Mouse (Mus musculus) forebrain, embryonic 13.5 days (tissue): Measurements from ENCODE around the gene Trpm8. TPM values are rescaled to one million over a fixed set of nuclear protein-coding genes. Genes with fewer than 3 reads are reported as not detected.

ENCODE experiments used
- ATAC-seq: fragments of 200-750 bp; cut with Nextera tagmentation; 2 replicates; pipeline ENCODE4 v1.8.0; 2017
- H3K27ac ChIP-seq: fragments of 300-500 bp; sonication (generic); 2 replicates; pipeline ENCODE4 v1.5.1; 2015; ENCODE audit warnings: inconsistent platforms, mild to moderate bottlenecking, moderate library complexity
- H3K27me3 ChIP-seq: fragments of 300-500 bp; sonication (generic); 2 replicates; pipeline ENCODE4 v1.6.1; 2015; ENCODE audit warnings: mild to moderate bottlenecking, inconsistent platforms
- H3K36me3 ChIP-seq: fragments of 300-500 bp; sonication (generic); 2 replicates; pipeline ENCODE4 v1.6.1; 2015; ENCODE audit warnings: mild to moderate bottlenecking, inconsistent platforms; ENCODE audit not compliant: poor library complexity, severe bottlenecking
- H3K4me1 ChIP-seq: fragments of 300-500 bp; sonication (generic); 2 replicates; pipeline ENCODE4 v1.6.1; 2015; ENCODE audit warnings: inconsistent platforms
- H3K4me2 ChIP-seq: fragments of 300-500 bp; sonication (generic); 2 replicates; pipeline ENCODE4 v1.6.1; 2015; ENCODE audit warnings: inconsistent platforms, mild to moderate bottlenecking, moderate library complexity
- H3K4me3 ChIP-seq: fragments of 300-500 bp; sonication (generic); 2 replicates; pipeline ENCODE4 v1.5.1; 2015; ENCODE audit warnings: mild to moderate bottlenecking, inconsistent platforms
- H3K9ac ChIP-seq: fragments of 300-500 bp; sonication (generic); 2 replicates; pipeline ENCODE4 v1.6.1; 2015; ENCODE audit warnings: mild to moderate bottlenecking, inconsistent platforms
- H3K9me3 ChIP-seq: fragments of 300-500 bp; sonication (generic); replicated peaks from 2 replicates; pipeline ENCODE4 v1.6.1; 2016; ENCODE audit warnings: inconsistent platforms
- WGBS: fragments of 180-500 bp; shearing (Covaris S2); methylation state at CpG from one replicate; pipeline ENCODE4 v1.1.7; 2015; 5-methylcytosine and 5-hydroxymethylcytosine counted together
- polyA plus RNA-seq: library from polyadenylated mRNA; unstranded; fragments of >200 nt; fragmentation: Nextera tagmentation; extraction: Ambion mirVana; gene quantifications from 2 replicates; pipeline ENCODE4 v1.2.1, GENCODE M21; 2015

The Trpm8 gene
- polyA plus RNA-seq, 1 experiment from 2014 or later = 0.06 TPM

GRCm38 (mm10) chr1:88318531-88319060 is 41.1 kb downstream of the Trpm8 start:
- no peak for ATAC-seq
- 76% methylated on average over 6 of the region's 6 CpGs for WGBS
- Histone ChIP-seq H3K9me3 (no peaks in the 10 kb centered on the region), H3K4me1 (no peaks in the 10 kb centered on the region), H3K36me3 (no peaks in the 10 kb centered on the region), H3K27ac (no peak overlapping the region), H3K4me2 (no peak overlapping the region), H3K9ac (no peak overlapping the region), H3K27me3 (no peaks in the 10 kb centered on the region), H3K4me3 (no peak overlapping the region)

- Histone ChIP-seq H3K27me3 (no peaks in the 10 kb centered on the region), H3K9me3 (no peaks in the 10 kb centered on the region), H3K4me1 (no peaks in the 10 kb centered on the region), H3K4me3 (no peak overlapping the region), H3K9ac (no peak overlapping the region), H3K36me3 (no peaks in the 10 kb centered on the region), H3K4me2 (no peak overlapping the region), H3K27ac (no peak overlapping the region)
- no peak for ATAC-seq
- WGBS = 80% methylated on average over 7 of the region's 7 CpGs
Observed at GRCm38 (mm10) chr1:88320821-88321395, 43.4 kb downstream of the Trpm8 start.

GRCm38 (mm10) chr1:88322146-88322545 is 44.7 kb downstream of the Trpm8 start:
- Histone ChIP-seq H3K36me3 (no peaks in the 10 kb centered on the region), H3K4me1 (no peaks in the 10 kb centered on the region), H3K4me3 (no peak overlapping the region), H3K9me3 (no peaks in the 10 kb centered on the region), H3K4me2 (no peak overlapping the region), H3K27ac (no peak overlapping the region), H3K9ac (no peak overlapping the region), H3K27me3 (no peaks in the 10 kb centered on the region)
- ATAC-seq = no peak

- Histone ChIP-seq H3K4me2 (no peak overlapping the region), H3K4me3 (no peak overlapping the region), H3K27ac (no peak overlapping the region), H3K9me3 (no peaks in the 10 kb centered on the region), H3K36me3 (no peaks in the 10 kb centered on the region), H3K9ac (no peak overlapping the region), H3K4me1 (no peaks in the 10 kb centered on the region), H3K27me3 (no peaks in the 10 kb centered on the region)
- no peak for ATAC-seq
- 89% methylated on average over 3 of the region's 3 CpGs for WGBS
Observed at GRCm38 (mm10) chr1:88323101-88323500, 45.6 kb downstream of the Trpm8 start.

- H3K4me3 ChIP-seq = no peak overlapping the region
- H3K9me3 ChIP-seq = no peaks in the 10 kb centered on the region
- H3K27me3 ChIP-seq = no peaks in the 10 kb centered on the region
- H3K27ac ChIP-seq = no peak overlapping the region
- no peak overlapping the region for H3K4me2 ChIP-seq
- H3K36me3 ChIP-seq = no peaks in the 10 kb centered on the region
- WGBS = 79% methylated on average over 9 of the region's 9 CpGs
- no peak for ATAC-seq
- H3K9ac ChIP-seq = no peak overlapping the region
- no peaks in the 10 kb centered on the region for H3K4me1 ChIP-seq
Observed at GRCm38 (mm10) chr1:88339481-88339880, 62.0 kb downstream of the Trpm8 start.

GRCm38 (mm10) chr1:88342615-88343014 is 65.2 kb downstream of the Trpm8 start:
- H3K9ac ChIP-seq = no peak overlapping the region
- no peaks in the 10 kb centered on the region for H3K36me3 ChIP-seq
- H3K4me1 ChIP-seq = peaks cover 3% of the 10 kb centered on the region; the same call in 1 of the 2 replicates
- no peaks in the 10 kb centered on the region for H3K27me3 ChIP-seq
- no peak overlapping the region for H3K27ac ChIP-seq
- H3K4me2 ChIP-seq = no peak overlapping the region
- 91% methylated on average over 3 of the region's 3 CpGs for WGBS
- no peak for ATAC-seq
- H3K4me3 ChIP-seq = no peak overlapping the region
- no peaks in the 10 kb centered on the region for H3K9me3 ChIP-seq

- Histone ChIP-seq H3K36me3 (no peaks in the 10 kb centered on the region), H3K27me3 (no peaks in the 10 kb centered on the region), H3K27ac (no peak overlapping the region), H3K4me2 (no peak overlapping the region), H3K9me3 (no peaks in the 10 kb centered on the region), H3K9ac (no peak overlapping the region), H3K4me1 (peaks cover 3% of the 10 kb centered on the region; the same call in 1 of the 2 replicates), H3K4me3 (no peak overlapping the region)
- no peak for ATAC-seq
- WGBS = 19% methylated on average over 3 of the region's 3 CpGs
Observed at GRCm38 (mm10) chr1:88345580-88345979, 68.1 kb downstream of the Trpm8 start.

- Histone ChIP-seq H3K36me3 (no peaks in the 10 kb centered on the region), H3K4me3 (no peak overlapping the region), H3K27me3 (no peaks in the 10 kb centered on the region), H3K27ac (no peak overlapping the region), H3K4me1 (peaks cover 8% of the 10 kb centered on the region; the same call in 1 of the 2 replicates), H3K4me2 (no peak overlapping the region), H3K9me3 (no peaks in the 10 kb centered on the region), H3K9ac (no peak overlapping the region)
- WGBS = 89% methylated on average over 5 of the region's 5 CpGs
- ATAC-seq = no peak
Observed at GRCm38 (mm10) chr1:88348496-88349005, 71.1 kb downstream of the Trpm8 start.

- Histone ChIP-seq H3K9ac (no peak overlapping the region), H3K36me3 (no peaks in the 10 kb centered on the region), H3K4me1 (0 out of 2 replicates have a peak, but pooled peaks cover 5% of the 10 kb centered on the region), H3K27me3 (no peaks in the 10 kb centered on the region), H3K4me3 (no peak overlapping the region), H3K9me3 (no peaks in the 10 kb centered on the region), H3K27ac (no peak overlapping the region), H3K4me2 (no peak overlapping the region)
- no peak for ATAC-seq
- 90% methylated on average over 9 of the region's 9 CpGs for WGBS
Observed at GRCm38 (mm10) chr1:88350761-88351160, 73.3 kb downstream of the Trpm8 start.

GRCm38 (mm10) chr1:88355025-88355424 is 77.6 kb downstream of the Trpm8 start:
- Histone ChIP-seq H3K36me3 (no peaks in the 10 kb centered on the region), H3K4me3 (no peak overlapping the region), H3K27me3 (no peaks in the 10 kb centered on the region), H3K27ac (no peak overlapping the region), H3K9me3 (no peaks in the 10 kb centered on the region), H3K4me1 (0 out of 2 replicates have a peak, but pooled peaks cover 5% of the 10 kb centered on the region), H3K4me2 (no peak overlapping the region), H3K9ac (no peak overlapping the region)
- WGBS = 94% methylated on average over 12 of the region's 12 CpGs
- ATAC-seq = no peak

- Histone ChIP-seq H3K36me3 (no peaks in the 10 kb centered on the region), H3K4me2 (no peak overlapping the region), H3K27me3 (no peaks in the 10 kb centered on the region), H3K27ac (no peak overlapping the region), H3K9me3 (no peaks in the 10 kb centered on the region), H3K4me1 (0 out of 2 replicates have a peak, but pooled peaks cover 5% of the 10 kb centered on the region), H3K9ac (no peak overlapping the region), H3K4me3 (no peak overlapping the region)
- ATAC-seq = no peak
- WGBS = 87% methylated on average over 3 of the region's 3 CpGs
Observed at GRCm38 (mm10) chr1:88355681-88356080, 78.2 kb downstream of the Trpm8 start.

GRCm38 (mm10) chr1:88356616-88357015 is 79.2 kb downstream of the Trpm8 start:
- no peak overlapping the region for H3K4me3 ChIP-seq
- no peak overlapping the region for H3K4me2 ChIP-seq
- H3K9me3 ChIP-seq = no peaks in the 10 kb centered on the region
- 87% methylated on average over 6 of the region's 6 CpGs for WGBS
- no peaks in the 10 kb centered on the region for H3K36me3 ChIP-seq
- no peak overlapping the region for H3K27ac ChIP-seq
- ATAC-seq = no peak
- H3K27me3 ChIP-seq = no peaks in the 10 kb centered on the region
- H3K9ac ChIP-seq = no peak overlapping the region
- H3K4me1 ChIP-seq = 0 out of 2 replicates have a peak, but pooled peaks cover 5% of the 10 kb centered on the region
